Mouse (Mus musculus): Measurements from ENCODE around the gene Cul9.

Gene Cul9

DNA sequence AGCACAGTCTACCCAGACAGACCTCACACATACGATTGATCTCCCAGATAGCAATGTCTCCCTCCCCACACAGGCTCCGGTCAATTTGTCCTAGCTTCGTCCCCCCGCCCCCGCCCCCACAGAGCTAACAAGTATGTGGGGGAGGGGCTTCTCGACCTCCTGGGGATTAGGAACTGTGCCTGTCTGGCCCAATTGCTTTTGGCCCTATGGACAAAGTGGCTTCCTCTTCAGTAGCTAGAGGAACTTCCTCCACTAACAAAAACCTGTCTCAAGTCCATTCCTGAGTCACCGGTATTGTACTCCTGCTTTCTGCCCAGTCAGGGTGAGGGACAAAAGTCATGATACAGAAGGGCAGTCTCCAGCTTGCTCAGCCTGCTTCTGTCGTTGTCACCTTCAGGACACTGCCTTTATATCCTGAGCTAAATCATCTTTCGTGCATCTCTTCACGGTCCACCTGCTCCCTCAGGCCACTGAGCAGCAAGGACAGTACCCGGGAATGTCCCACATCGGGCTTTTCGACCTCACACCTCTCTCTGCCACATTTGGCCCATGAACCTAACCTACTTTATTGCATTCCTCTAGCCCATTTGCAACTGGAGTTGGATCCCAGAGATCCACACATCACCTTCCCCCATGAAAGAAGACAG lies 92.8 kb downstream of the Cul9 start:
- no peak for DNase-seq (ENCODE audit: extremely low spot score, low spot score)

DNA sequence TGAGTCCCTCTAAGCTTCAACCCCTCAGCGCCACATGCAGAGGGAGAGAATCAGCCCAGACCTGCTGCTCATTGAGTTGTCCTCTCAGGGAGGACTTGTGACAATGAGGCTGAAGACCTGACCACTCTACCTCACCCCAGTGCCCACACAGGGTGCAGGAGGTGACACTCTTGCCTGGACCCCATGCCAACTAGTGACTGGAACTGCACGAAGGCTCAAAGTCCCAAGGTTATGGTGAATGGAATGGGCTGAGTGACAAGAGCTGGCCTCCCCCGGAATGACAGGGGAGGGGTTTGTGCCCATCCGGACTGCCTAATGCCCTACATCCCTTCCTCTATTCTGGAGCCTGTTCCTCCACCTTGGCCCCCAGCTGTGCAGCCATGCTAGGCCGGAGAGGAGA lies 93.5 kb downstream of the Cul9 start:
- no peak for DNase-seq (ENCODE audit: extremely low spot score, low spot score)
